Mouse (Mus musculus): Measurements from ENCODE around the gene Psmb1.
"Not testable (repeated sequence)": the region's sequence is repeated elsewhere in the genome, so short reads cannot be mapped to it uniquely, and the experiment has no call there.

Psmb1 gene

GRCm38 (mm10) chr17:15499656-15500394 is at the start of gene Psmb1, which contains the start of gene Tbp:
Gene Psmb1, minus strand, starts transcription at chr17:15499751.
Gene Tbp, plus strand, starts transcription at chr17:15499888.
- peak; percentile 98 for DNase-seq (ENCODE audit: low read depth, low spot score)
- H3K27me3 ChIP-seq (ENCODE audit: control insufficient read depth, insufficient read depth, low read length, poor library complexity, severe bottlenecking): no peaks in the 10 kb centered on the region
- peaks cover 4% of the 10 kb centered on the region; the same call in 1 of the 2 replicates for H3K36me3 ChIP-seq (ENCODE audit: control insufficient read depth, insufficient read depth, low read length, poor library complexity, severe bottlenecking)

GRCm38 (mm10) chr17:15546440-15546839 is 46.9 kb upstream of the Psmb1 start:
- Histone ChIP-seq H3K27me3 (ENCODE audit: control insufficient read depth, insufficient read depth, low read length, poor library complexity, severe bottlenecking) (no peaks in the 10 kb centered on the region), H3K36me3 (ENCODE audit: control insufficient read depth, insufficient read depth, low read length, poor library complexity, severe bottlenecking) (no peaks in the 10 kb centered on the region)
- DNase-seq (ENCODE audit: low read depth, low spot score): peak; percentile 74

GRCm38 (mm10) chr17:15543868-15544267 is 44.3 kb upstream of the Psmb1 start:
- not testable (repeated sequence) for DNase-seq (ENCODE audit: low read depth, low spot score); H3K36me3 ChIP-seq (ENCODE audit: control insufficient read depth, insufficient read depth, low read length, poor library complexity, severe bottlenecking); H3K27me3 ChIP-seq (ENCODE audit: control insufficient read depth, insufficient read depth, low read length, poor library complexity, severe bottlenecking)

- DNase-seq (ENCODE audit: low read depth, low spot score): no peak
- no peaks in the 10 kb centered on the region for H3K36me3 ChIP-seq (ENCODE audit: control insufficient read depth, insufficient read depth, low read length, poor library complexity, severe bottlenecking)
- H3K27me3 ChIP-seq (ENCODE audit: control insufficient read depth, insufficient read depth, low read length, poor library complexity, severe bottlenecking): no peaks in the 10 kb centered on the region
These were observed 40.8 kb upstream of the Psmb1 start for GRCm38 (mm10) chr17:15540309-15540708.

- H3K27me3 ChIP-seq (ENCODE audit: control insufficient read depth, insufficient read depth, low read length, poor library complexity, severe bottlenecking): no peaks in the 10 kb centered on the region
- DNase-seq (ENCODE audit: low read depth, low spot score): no peak
These were observed 36.9 kb upstream of the Psmb1 start for GRCm38 (mm10) chr17:15536457-15536904.

GRCm38 (mm10) chr17:15535943-15536342 is 36.4 kb upstream of the Psmb1 start:
- no peaks in the 10 kb centered on the region for H3K36me3 ChIP-seq (ENCODE audit: control insufficient read depth, insufficient read depth, low read length, poor library complexity, severe bottlenecking)
- no peaks in the 10 kb centered on the region for H3K27me3 ChIP-seq (ENCODE audit: control insufficient read depth, insufficient read depth, low read length, poor library complexity, severe bottlenecking)
- peak; percentile 45 for DNase-seq (ENCODE audit: low read depth, low spot score)

More at GRCm38 (mm10) chr17:15536457-15536904, 36.9 kb upstream of the Psmb1 start:
- no peaks in the 10 kb centered on the region for H3K36me3 ChIP-seq (ENCODE audit: control insufficient read depth, insufficient read depth, low read length, poor library complexity, severe bottlenecking)

GRCm38 (mm10) chr17:15535162-15535800 is 35.7 kb upstream of the Psmb1 start:
- H3K36me3 ChIP-seq (ENCODE audit: control insufficient read depth, insufficient read depth, low read length, poor library complexity, severe bottlenecking): no peaks in the 10 kb centered on the region
- no peaks in the 10 kb centered on the region for H3K27me3 ChIP-seq (ENCODE audit: control insufficient read depth, insufficient read depth, low read length, poor library complexity, severe bottlenecking)
- DNase-seq (ENCODE audit: low read depth, low spot score): no peak

- Histone ChIP-seq H3K27me3 (ENCODE audit: control insufficient read depth, insufficient read depth, low read length, poor library complexity, severe bottlenecking) (no peaks in the 10 kb centered on the region), H3K36me3 (ENCODE audit: control insufficient read depth, insufficient read depth, low read length, poor library complexity, severe bottlenecking) (no peaks in the 10 kb centered on the region; the same call in 1 of the 2 replicates)
- peak; percentile 77 for DNase-seq (ENCODE audit: low read depth, low spot score)
These were observed 30.6 kb upstream of the Psmb1 start for GRCm38 (mm10) chr17:15530141-15530540.

- no peaks in the 10 kb centered on the region; the same call in 1 of the 2 replicates for H3K36me3 ChIP-seq (ENCODE audit: control insufficient read depth, insufficient read depth, low read length, poor library complexity, severe bottlenecking)
- no peaks in the 10 kb centered on the region for H3K27me3 ChIP-seq (ENCODE audit: control insufficient read depth, insufficient read depth, low read length, poor library complexity, severe bottlenecking)
- no peak for DNase-seq (ENCODE audit: low read depth, low spot score)
These were observed 29.3 kb upstream of the Psmb1 start for GRCm38 (mm10) chr17:15528887-15529286.

- H3K36me3 ChIP-seq (ENCODE audit: control insufficient read depth, insufficient read depth, low read length, poor library complexity, severe bottlenecking): no peaks in the 10 kb centered on the region; the same call in 1 of the 2 replicates
- DNase-seq (ENCODE audit: low read depth, low spot score): no peak
These were observed 28.2 kb upstream of the Psmb1 start for GRCm38 (mm10) chr17:15527811-15528136.

GRCm38 (mm10) chr17:15526986-15527810 is 27.6 kb upstream of the Psmb1 start, which contains the start of gene Pdcd2:
Gene Pdcd2, minus strand, starts transcription at chr17:15527301.
- no peaks in the 10 kb centered on the region; the same call in 1 of the 2 replicates for H3K36me3 ChIP-seq (ENCODE audit: control insufficient read depth, insufficient read depth, low read length, poor library complexity, severe bottlenecking)
- peak; percentile 96 for DNase-seq (ENCODE audit: low read depth, low spot score)
- no peaks in the 10 kb centered on the region for H3K27me3 ChIP-seq (ENCODE audit: control insufficient read depth, insufficient read depth, low read length, poor library complexity, severe bottlenecking)

More at GRCm38 (mm10) chr17:15527811-15528136, 28.2 kb upstream of the Psmb1 start:
- H3K27me3 ChIP-seq (ENCODE audit: control insufficient read depth, insufficient read depth, low read length, poor library complexity, severe bottlenecking): no peaks in the 10 kb centered on the region

GRCm38 (mm10) chr17:15526304-15526703 is 26.8 kb upstream of the Psmb1 start:
- no peak for DNase-seq (ENCODE audit: low read depth, low spot score)
- Histone ChIP-seq H3K27me3 (ENCODE audit: control insufficient read depth, insufficient read depth, low read length, poor library complexity, severe bottlenecking) (no peaks in the 10 kb centered on the region), H3K36me3 (ENCODE audit: control insufficient read depth, insufficient read depth, low read length, poor library complexity, severe bottlenecking) (peaks cover 2% of the 10 kb centered on the region)

- Histone ChIP-seq H3K27me3 (ENCODE audit: control insufficient read depth, insufficient read depth, low read length, poor library complexity, severe bottlenecking) (no peaks in the 10 kb centered on the region), H3K36me3 (ENCODE audit: control insufficient read depth, insufficient read depth, low read length, poor library complexity, severe bottlenecking) (peaks cover 12% of the 10 kb centered on the region; the same call in 1 of the 2 replicates)
- no peak for DNase-seq (ENCODE audit: low read depth, low spot score)
These were observed 19.2 kb upstream of the Psmb1 start for GRCm38 (mm10) chr17:15518766-15519165.

GRCm38 (mm10) chr17:15518186-15518585 is 18.6 kb upstream of the Psmb1 start:
- no peaks in the 10 kb centered on the region for H3K27me3 ChIP-seq (ENCODE audit: control insufficient read depth, insufficient read depth, low read length, poor library complexity, severe bottlenecking)
- DNase-seq (ENCODE audit: low read depth, low spot score): no peak
- peaks cover 15% of the 10 kb centered on the region; the same call in 1 of the 2 replicates for H3K36me3 ChIP-seq (ENCODE audit: control insufficient read depth, insufficient read depth, low read length, poor library complexity, severe bottlenecking)

Measured in splenic B cell, adult 2 months (primary cell).